Mouse (Mus musculus) myocyte (in vitro differentiated cells): ENCODE measurements around the gene Stard10. TPM values are rescaled to one million over a fixed set of nuclear protein-coding genes. Genes with fewer than 3 reads are reported as not detected.

Source experiments
- H3K27me3 ChIP-seq: one replicate; pipeline ENCODE4 v1.6.1; 2011; ENCODE audit not compliant: control insufficient read depth, insufficient read depth, insufficient read length
- H3K36me3 ChIP-seq: one replicate; pipeline ENCODE4 v1.6.1; 2011; ENCODE audit not compliant: control insufficient read depth, insufficient read depth
- H3K4me2 ChIP-seq: one replicate; pipeline ENCODE4 v1.6.1; 2011; ENCODE audit warnings: low read depth, control low read depth
- H3K4me3 ChIP-seq: one replicate; pipeline ENCODE4 v1.5.1; 2011; ENCODE audit warnings: mild to moderate bottlenecking, control low read depth, moderate library complexity
- H3K79me2 ChIP-seq: one replicate; pipeline ENCODE4 v1.6.1; 2011; ENCODE audit not compliant: control insufficient read depth, insufficient read depth
- H3ac ChIP-seq: one replicate; pipeline ENCODE4 v1.6.1; 2011; ENCODE audit not compliant: control insufficient read depth, insufficient read length
- CEBPB ChIP-seq: IDR thresholded peaks from 2 replicates; pipeline ENCODE4 v1.6.1; 2011; ENCODE audit warnings: mild to moderate bottlenecking, moderate library complexity; ENCODE audit not compliant: poor library complexity, insufficient read depth, severe bottlenecking
- E2F4 ChIP-seq: IDR thresholded peaks from one replicate; pipeline ENCODE4 v1.6.1; 2011; ENCODE audit warnings: mild to moderate bottlenecking, control low read depth, moderate library complexity; ENCODE audit not compliant: insufficient read depth
- MAX ChIP-seq: IDR thresholded peaks from one replicate; pipeline ENCODE4 v1.6.1; 2011; ENCODE audit warnings: low read depth, mild to moderate bottlenecking, control low read depth
- MYOD1 ChIP-seq, 3 experiments: IDR thresholded peaks; one replicate each; pipeline ENCODE4 v1.6.1; 2011; ENCODE audit warnings: control low read depth in 2 of 3, low read depth in 2 of 3, mild to moderate bottlenecking in 2 of 3, moderate library complexity in 1 of 3; ENCODE audit not compliant: insufficient read length in 2 of 3, control insufficient read depth in 1 of 3
- MYOG ChIP-seq, 3 experiments: IDR thresholded peaks; one replicate each; pipeline ENCODE4 v1.6.1; 2011; ENCODE audit warnings: control low read depth in 2 of 3, low read depth in 2 of 3, mild to moderate bottlenecking in 2 of 3; ENCODE audit not compliant: insufficient read length in 2 of 3, control insufficient read depth in 1 of 3, insufficient read depth in 1 of 3
- POLR2A ChIP-seq: IDR thresholded peaks from one replicate; pipeline ENCODE4 v1.6.1; 2011; ENCODE audit warnings: low read depth, mild to moderate bottlenecking, control low read depth, moderate library complexity; ENCODE audit not compliant: insufficient read length
- POLR2AphosphoS2 ChIP-seq: IDR thresholded peaks from one replicate; pipeline ENCODE4 v1.6.1; 2011; ENCODE audit warnings: low read depth, control low read depth; ENCODE audit not compliant: insufficient read length
- REST ChIP-seq: IDR thresholded peaks from one replicate; pipeline ENCODE4 v1.6.1; 2011; ENCODE audit warnings: mild to moderate bottlenecking, control low read depth, moderate library complexity; ENCODE audit not compliant: insufficient read depth, insufficient read length
- SRF ChIP-seq: IDR thresholded peaks from one replicate; pipeline ENCODE4 v1.6.1; 2011; ENCODE audit warnings: low read depth; ENCODE audit not compliant: control insufficient read depth, insufficient read length
- TCF12 ChIP-seq: IDR thresholded peaks from one replicate; pipeline ENCODE4 v1.6.1; 2011; ENCODE audit warnings: mild to moderate bottlenecking, control low read depth; ENCODE audit not compliant: poor library complexity, insufficient read depth, severe bottlenecking
- TCF3 ChIP-seq: IDR thresholded peaks from one replicate; pipeline ENCODE4 v1.6.1; 2011; ENCODE audit warnings: low read depth, control low read depth; ENCODE audit not compliant: insufficient read length
- USF1 ChIP-seq: IDR thresholded peaks from one replicate; pipeline ENCODE4 v1.6.1; 2011; ENCODE audit warnings: low read depth, mild to moderate bottlenecking, control low read depth, moderate library complexity
- polyA plus RNA-seq: library from polyadenylated mRNA; unstranded; fragments of >200 nt; fragmentation: generic; extraction: Trizol; gene quantifications from one replicate; pipeline ENCODE4 v1.2.1, GENCODE M21; 2012; ENCODE audit warnings: missing spikeins

The Stard10 gene
- polyA plus RNA-seq, 1 experiment: 39.6 TPM

DNA sequence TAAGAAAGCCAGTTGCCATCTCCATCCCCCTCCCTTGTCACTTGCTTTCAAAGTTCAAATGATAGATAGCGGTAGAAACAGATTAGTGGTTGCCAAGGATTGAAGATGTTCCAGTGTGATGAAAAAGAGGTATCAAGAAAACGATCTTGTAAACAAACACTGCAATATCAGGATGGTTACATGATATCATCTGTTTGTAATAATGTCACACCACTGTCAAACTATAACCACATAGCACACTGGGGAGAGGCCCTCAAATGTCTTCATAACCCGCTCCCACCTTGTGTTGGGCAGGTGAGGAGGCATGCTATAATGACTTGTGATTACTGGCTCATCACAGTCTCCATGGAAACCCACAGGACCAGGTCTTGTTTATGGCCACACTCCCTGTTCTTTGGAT, 18.5 kb upstream of the Stard10 start:
- Histone ChIP-seq H3K4me2 (no peak overlapping the region), H3K27me3 (no peaks in the 10 kb centered on the region), H3K4me3 (no peak overlapping the region), H3ac (no peak overlapping the region), H3K36me3 (peaks cover 9% of the 10 kb centered on the region), H3K79me2 (peaks cover 9% of the 10 kb centered on the region)
- TF ChIP-seq POLR2A: no peak
- TF ChIP-seq POLR2AphosphoS2: no peak

DNA sequence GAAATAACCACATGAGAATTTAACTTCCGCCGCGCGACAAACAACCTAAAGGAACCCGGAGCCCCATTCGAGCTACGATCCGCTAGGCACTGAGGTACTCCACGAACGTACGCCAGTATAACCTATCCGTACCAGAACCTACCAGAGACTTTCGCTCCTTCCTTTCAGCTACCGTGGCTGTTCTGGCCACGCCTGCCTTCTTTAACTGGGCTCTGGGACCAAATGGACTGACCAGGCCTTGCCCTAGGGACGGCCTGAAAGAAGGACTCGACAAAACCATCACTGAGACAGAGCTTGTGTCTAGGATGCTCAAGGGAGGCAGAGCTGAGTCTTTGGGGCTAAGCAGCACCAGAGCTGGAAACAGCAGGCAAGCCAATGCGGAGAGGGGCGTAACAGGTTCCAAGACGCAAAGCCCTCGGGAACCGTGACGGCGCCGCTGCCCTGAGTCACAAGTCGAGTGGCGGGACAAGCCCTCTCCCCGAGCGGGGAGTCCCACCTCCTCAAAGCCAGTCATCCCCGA, 15.5 kb upstream of the Stard10 start:
- H3K4me3 ChIP-seq: peak overlapping the region; percentile 81
- peak overlapping the region; percentile 65 for H3ac ChIP-seq
- H3K79me2 ChIP-seq: peaks cover 9% of the 10 kb centered on the region
- peak overlapping the region; percentile 94 for H3K4me2 ChIP-seq
- TF ChIP-seq SRF: no peak
- no peaks in the 10 kb centered on the region for H3K27me3 ChIP-seq
- H3K36me3 ChIP-seq: no peaks in the 10 kb centered on the region

DNA sequence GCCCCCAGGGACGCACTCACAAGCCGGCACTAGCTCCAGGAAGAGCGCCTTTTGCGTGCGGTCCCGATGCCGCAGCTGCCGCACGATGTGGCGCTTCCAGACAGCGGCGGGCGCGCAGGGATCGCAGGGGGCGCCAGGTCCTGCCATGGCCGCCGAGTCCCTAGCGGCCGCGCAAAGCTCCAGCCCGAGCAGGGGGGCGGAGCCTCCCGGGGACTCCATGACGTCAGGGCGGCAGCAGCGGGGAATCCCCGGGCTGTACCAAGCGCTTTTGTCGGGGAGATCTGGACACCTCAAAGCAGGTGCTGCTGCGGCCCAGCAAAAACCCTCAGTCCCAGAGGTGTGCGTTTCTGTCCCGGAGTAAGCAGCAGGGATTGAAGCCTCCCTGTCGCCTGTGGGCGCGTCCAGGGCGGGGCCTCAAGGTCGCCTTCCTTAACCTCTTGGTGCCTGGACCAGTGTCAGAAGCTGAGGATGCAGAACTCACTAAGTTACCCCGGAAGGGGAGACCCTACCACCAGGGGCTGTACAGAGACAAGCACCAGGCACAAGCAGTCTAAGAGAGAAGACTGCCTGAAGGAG, 14.9 kb upstream of the Stard10 start, which contains the start of gene Atg16l2:
Atg16l2 (minus strand) TSS at position 371 of the 576 bp plus-strand sequence.
- peak within 1 kb of the TSS; percentile 81 for H3K4me3 ChIP-seq
- TF ChIP-seq USF1 (no peak), POLR2AphosphoS2 (peak; percentile 85), SRF (no peak), POLR2A (peak; percentile 96), MYOD1 (IDR thresholded peaks at IDR 0.05; ENCODE audit: control insufficient read depth in 1 of 3, insufficient read length in 2 of 3, low read depth in 2 of 3) (peak in 2 of 3 experiments; percentile 22 to 56), MYOG (IDR thresholded peaks at IDR 0.05; ENCODE audit: control insufficient read depth in 1 of 3, insufficient read depth in 1 of 3, insufficient read length in 2 of 3, low read depth in 2 of 3) (peak in 2 of 3 experiments; percentile 32 to 59)
- peak within 1 kb of the TSS; percentile 94 for H3K4me2 ChIP-seq
- H3K79me2 ChIP-seq: peaks cover 9% of the 10 kb centered on the region
- H3ac ChIP-seq: peak within 1 kb of the TSS; percentile 65
- H3K36me3 ChIP-seq: no peaks in the 10 kb centered on the region
- H3K27me3 ChIP-seq: no peaks in the 10 kb centered on the region

DNA sequence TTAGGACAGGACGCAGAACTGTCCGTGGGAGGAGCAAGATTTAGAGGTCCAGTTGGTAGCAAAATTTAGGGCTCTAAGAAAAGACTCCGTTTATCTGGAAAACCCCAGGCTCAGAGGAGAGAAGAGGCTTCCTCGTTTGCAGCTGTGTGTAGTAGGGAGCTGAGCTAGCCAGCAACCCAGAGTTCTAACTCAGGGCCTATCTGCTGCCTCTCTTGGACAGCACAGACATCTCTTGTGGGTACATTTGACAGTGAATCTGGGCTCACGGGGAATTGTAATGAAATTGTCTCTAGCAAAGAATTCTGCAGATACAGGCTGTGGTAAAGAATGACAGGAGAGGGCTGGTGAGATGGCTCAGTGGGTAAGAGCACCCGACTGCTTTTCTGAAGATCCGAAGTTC, 14.2 kb upstream of the Stard10 start:
- no peaks in the 10 kb centered on the region for H3K36me3 ChIP-seq
- H3K4me2 ChIP-seq: peak overlapping the region; percentile 79
- no peak overlapping the region for H3ac ChIP-seq
- TF ChIP-seq SRF (no peak), USF1 (no peak), TCF12 (no peak), TCF3 (no peak), MYOD1 (IDR thresholded peaks at IDR 0.05; ENCODE audit: control insufficient read depth in 1 of 3, insufficient read length in 2 of 3, low read depth in 2 of 3) (no peak), MYOG (IDR thresholded peaks at IDR 0.05; ENCODE audit: control insufficient read depth in 1 of 3, insufficient read depth in 1 of 3, insufficient read length in 2 of 3, low read depth in 2 of 3) (no peak), E2F4 (no peak)
- peaks cover 9% of the 10 kb centered on the region for H3K79me2 ChIP-seq
- no peaks in the 10 kb centered on the region for H3K27me3 ChIP-seq
- peak overlapping the region; percentile 81 for H3K4me3 ChIP-seq

DNA sequence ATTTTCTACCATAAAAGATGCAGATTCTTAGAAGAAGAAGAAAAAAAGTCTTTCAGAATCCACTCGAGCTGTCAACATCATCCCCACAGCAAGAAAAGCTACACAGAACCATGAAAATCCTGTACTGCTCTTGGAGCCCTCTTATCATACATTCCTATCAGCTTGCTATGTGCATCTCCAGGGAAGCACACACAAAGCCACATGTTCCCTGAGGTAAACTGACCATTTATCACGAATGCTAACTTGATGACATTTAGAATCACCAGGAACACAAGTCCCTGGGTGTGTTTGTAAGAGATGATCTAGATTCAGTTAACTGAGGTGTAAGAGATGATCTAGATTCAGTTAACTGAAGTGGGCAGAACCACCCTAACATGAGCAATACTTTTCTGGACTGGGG, 10.0 kb upstream of the Stard10 start:
- TF ChIP-seq REST (no peak), USF1 (no peak), CEBPB (no peak), TCF3 (no peak), MYOD1 (IDR thresholded peaks at IDR 0.05; ENCODE audit: control insufficient read depth in 1 of 3, insufficient read length in 2 of 3, low read depth in 2 of 3) (no peak), POLR2AphosphoS2 (no peak), SRF (no peak), TCF12 (no peak), MAX (no peak), E2F4 (no peak), MYOG (IDR thresholded peaks at IDR 0.05; ENCODE audit: control insufficient read depth in 1 of 3, insufficient read depth in 1 of 3, insufficient read length in 2 of 3, low read depth in 2 of 3) (no peak), POLR2A (no peak)
- no peaks in the 10 kb centered on the region for H3K27me3 ChIP-seq
- H3K4me2 ChIP-seq: no peak overlapping the region
- no peaks in the 10 kb centered on the region for H3K79me2 ChIP-seq
- no peaks in the 10 kb centered on the region for H3K36me3 ChIP-seq
- no peak overlapping the region for H3K4me3 ChIP-seq
- no peak overlapping the region for H3ac ChIP-seq
